Mouse (Mus musculus) c-Kit-positive CD71-positive TER-119-negative erythroid progenitor cells, embryonic 14.5 days (primary cell): ENCODE measurements around the gene Nebl.
"Not testable (repeated sequence)": the region's sequence is repeated elsewhere in the genome, so short reads cannot be mapped to it uniquely, and the experiment has no call there.

Source experiments
- DNase-seq: peaks from one replicate; pipeline ENCODE4 v3.0.0-alpha.2; 2013; ENCODE audit warnings: low read depth

Nebl gene

GRCm38 (mm10) chr2:17396235-17396634 is 335.0 kb downstream of the Nebl start:
- no peak for DNase-seq

GRCm38 (mm10) chr2:17391389-17391788 is 339.9 kb downstream of the Nebl start:
- no peak for DNase-seq

- no peak for DNase-seq
Measured at GRCm38 (mm10) chr2:17390513-17391200, 340.6 kb downstream of the Nebl start.

- no peak for DNase-seq
Measured at GRCm38 (mm10) chr2:17389886-17390285, 341.4 kb downstream of the Nebl start.

- no peak for DNase-seq
Measured at GRCm38 (mm10) chr2:17389379-17389778, 341.9 kb downstream of the Nebl start.

- no peak for DNase-seq
Measured at GRCm38 (mm10) chr2:17382227-17382626, 349.0 kb downstream of the Nebl start.

GRCm38 (mm10) chr2:17375916-17376315 is 355.3 kb downstream of the Nebl start:
- DNase-seq: no peak

GRCm38 (mm10) chr2:17365671-17366070 is 365.6 kb downstream of the Nebl start:
- no peak for DNase-seq

- no peak for DNase-seq
Measured at GRCm38 (mm10) chr2:17364971-17365548, 366.2 kb downstream of the Nebl start.

- DNase-seq: no peak
Measured at GRCm38 (mm10) chr2:17363337-17364216, 367.7 kb downstream of the Nebl start.

- DNase-seq: no peak
Measured at GRCm38 (mm10) chr2:17362181-17362580, 369.1 kb downstream of the Nebl start.

- no peak for DNase-seq
Measured at GRCm38 (mm10) chr2:17344643-17345042, 386.6 kb downstream of the Nebl start.

GRCm38 (mm10) chr2:17335451-17335850 is 395.8 kb downstream of the Nebl start:
- DNase-seq: no peak

GRCm38 (mm10) chr2:17326590-17326989 is 404.7 kb downstream of the Nebl start:
- no peak for DNase-seq

GRCm38 (mm10) chr2:17316850-17317249 is 414.4 kb downstream of the Nebl start:
- DNase-seq: no peak

GRCm38 (mm10) chr2:17301379-17301778 is 429.9 kb downstream of the Nebl start:
- no peak for DNase-seq

- DNase-seq: no peak
Measured at GRCm38 (mm10) chr2:17297496-17297895, 433.8 kb downstream of the Nebl start.

- not testable (repeated sequence) for DNase-seq
Measured at GRCm38 (mm10) chr2:17295257-17295656, 436.0 kb downstream of the Nebl start.
